Mouse (Mus musculus): ENCODE results near the gene Pakap.

The Pakap gene

DNA sequence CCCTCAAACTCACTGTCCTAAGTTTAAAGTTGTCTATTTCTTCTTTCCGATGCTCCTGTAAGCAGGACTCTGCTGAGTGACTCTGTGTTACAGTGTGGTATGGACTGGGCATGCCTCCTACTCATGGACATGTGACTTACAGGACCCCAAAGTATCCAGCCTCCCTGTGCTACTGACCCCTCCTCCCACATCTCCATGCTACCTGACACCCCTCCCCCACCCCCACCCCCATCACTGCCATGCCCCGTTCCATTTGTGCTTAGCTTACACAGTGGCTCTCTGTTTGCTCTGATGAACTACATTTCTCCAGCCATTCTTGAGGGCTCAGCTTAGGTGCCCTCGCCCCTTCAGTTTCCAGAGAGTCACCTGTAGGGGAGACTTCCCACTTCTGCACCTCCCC is 118.8 kb downstream of the Pakap start:
- no peak for DNase-seq (ENCODE audit: low read depth, low spot score)
- H3K36me3 ChIP-seq (ENCODE audit: control insufficient read depth, insufficient read depth, low read length, poor library complexity, severe bottlenecking): no peaks in the 10 kb centered on the region
- no peaks in the 10 kb centered on the region for H3K27me3 ChIP-seq (ENCODE audit: control insufficient read depth, insufficient read depth, low read length, poor library complexity, severe bottlenecking)

DNA sequence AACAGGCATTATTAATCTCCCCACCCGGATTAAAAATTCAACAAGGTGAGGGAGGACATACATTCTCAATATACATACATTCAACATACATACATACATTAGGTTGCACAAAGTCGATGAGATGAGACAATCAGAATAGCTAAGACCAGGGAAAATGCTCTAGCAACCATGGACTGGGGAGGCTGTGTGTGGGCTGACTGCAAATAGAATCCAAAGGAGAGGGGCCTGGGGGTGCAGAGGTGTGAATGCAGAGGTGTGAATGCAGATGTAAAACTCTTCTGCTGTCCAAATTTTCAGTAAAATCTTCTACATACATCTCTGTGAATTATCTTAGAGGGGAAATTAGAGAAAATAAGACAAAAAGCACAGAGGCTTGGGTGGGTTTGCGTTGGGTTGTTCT is 119.6 kb downstream of the Pakap start:
- no peak for DNase-seq (ENCODE audit: low read depth, low spot score)
- no peaks in the 10 kb centered on the region for H3K36me3 ChIP-seq (ENCODE audit: control insufficient read depth, insufficient read depth, low read length, poor library complexity, severe bottlenecking)

DNA sequence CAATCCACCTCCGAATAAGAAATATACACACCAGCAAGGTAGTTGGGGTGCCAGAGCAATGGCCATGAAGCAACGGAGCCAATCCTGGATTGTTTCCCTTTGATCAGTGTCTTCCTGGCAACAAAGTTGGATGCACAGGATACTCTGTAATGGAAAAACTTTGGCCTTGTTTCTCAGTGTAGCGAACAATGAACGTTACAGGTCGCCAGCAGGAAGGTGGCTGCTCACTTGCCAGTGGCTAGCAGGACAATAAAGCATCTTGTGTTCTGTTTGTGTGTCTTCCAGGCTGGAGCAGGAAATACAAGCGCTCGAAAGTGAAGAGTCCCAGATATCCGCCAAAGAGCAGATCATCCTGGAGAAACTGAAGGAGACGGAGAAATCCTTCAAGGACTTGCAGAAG is 120.2 kb downstream of the Pakap start:
- no peaks in the 10 kb centered on the region for H3K36me3 ChIP-seq (ENCODE audit: control insufficient read depth, insufficient read depth, low read length, poor library complexity, severe bottlenecking)
- no peaks in the 10 kb centered on the region for H3K27me3 ChIP-seq (ENCODE audit: control insufficient read depth, insufficient read depth, low read length, poor library complexity, severe bottlenecking)
- DNase-seq (ENCODE audit: low read depth, low spot score): no peak

More for the DNA sequence above, 119.6 kb downstream of the Pakap start:
- H3K27me3 ChIP-seq (ENCODE audit: control insufficient read depth, insufficient read depth, low read length, poor library complexity, severe bottlenecking): no peaks in the 10 kb centered on the region

DNA sequence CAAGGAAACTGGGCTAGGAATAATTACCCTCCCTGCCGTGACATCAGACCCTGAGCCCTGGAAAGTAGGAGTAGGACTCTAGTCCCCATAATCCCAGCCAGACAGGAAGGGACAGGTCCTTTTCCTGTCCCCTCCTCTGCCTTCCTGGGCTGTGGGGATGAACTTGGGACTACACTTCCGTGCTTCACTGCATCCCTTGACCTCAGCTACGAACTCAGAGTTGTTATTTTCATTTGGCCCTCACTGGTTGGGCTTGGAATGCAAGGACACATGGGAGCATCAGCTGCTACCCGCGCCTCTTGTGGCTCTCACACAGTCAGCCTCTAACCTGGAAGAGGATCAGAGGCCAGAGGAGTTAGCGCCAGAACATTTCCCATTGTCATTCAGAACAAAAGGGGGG is 122.0 kb downstream of the Pakap start:
- Histone ChIP-seq H3K36me3 (ENCODE audit: control insufficient read depth, insufficient read depth, low read length, poor library complexity, severe bottlenecking) (no peaks in the 10 kb centered on the region), H3K27me3 (ENCODE audit: control insufficient read depth, insufficient read depth, low read length, poor library complexity, severe bottlenecking) (no peaks in the 10 kb centered on the region)
- DNase-seq (ENCODE audit: low read depth, low spot score): no peak

DNA sequence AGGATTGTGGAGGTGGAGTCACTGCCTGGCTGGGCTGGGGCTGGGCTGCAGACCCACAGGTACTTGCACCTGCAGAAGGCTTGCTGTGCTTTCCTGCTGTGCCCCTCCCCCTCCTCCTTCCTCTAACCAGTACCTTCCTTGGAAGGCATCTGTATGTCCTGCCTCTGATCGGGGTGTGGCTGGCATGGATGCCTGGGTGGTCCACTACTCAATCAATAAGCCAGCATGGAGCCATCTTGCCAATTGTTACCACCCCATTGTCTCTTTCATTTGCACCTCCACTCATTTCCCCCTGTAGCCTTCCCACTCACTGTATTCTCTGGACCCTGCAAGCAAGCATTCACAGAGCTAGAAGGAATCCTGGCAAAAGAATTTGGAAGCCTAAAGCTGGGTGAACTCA is 122.8 kb downstream of the Pakap start:
- no peak for DNase-seq (ENCODE audit: low read depth, low spot score)
- no peaks in the 10 kb centered on the region for H3K27me3 ChIP-seq (ENCODE audit: control insufficient read depth, insufficient read depth, low read length, poor library complexity, severe bottlenecking)

DNA sequence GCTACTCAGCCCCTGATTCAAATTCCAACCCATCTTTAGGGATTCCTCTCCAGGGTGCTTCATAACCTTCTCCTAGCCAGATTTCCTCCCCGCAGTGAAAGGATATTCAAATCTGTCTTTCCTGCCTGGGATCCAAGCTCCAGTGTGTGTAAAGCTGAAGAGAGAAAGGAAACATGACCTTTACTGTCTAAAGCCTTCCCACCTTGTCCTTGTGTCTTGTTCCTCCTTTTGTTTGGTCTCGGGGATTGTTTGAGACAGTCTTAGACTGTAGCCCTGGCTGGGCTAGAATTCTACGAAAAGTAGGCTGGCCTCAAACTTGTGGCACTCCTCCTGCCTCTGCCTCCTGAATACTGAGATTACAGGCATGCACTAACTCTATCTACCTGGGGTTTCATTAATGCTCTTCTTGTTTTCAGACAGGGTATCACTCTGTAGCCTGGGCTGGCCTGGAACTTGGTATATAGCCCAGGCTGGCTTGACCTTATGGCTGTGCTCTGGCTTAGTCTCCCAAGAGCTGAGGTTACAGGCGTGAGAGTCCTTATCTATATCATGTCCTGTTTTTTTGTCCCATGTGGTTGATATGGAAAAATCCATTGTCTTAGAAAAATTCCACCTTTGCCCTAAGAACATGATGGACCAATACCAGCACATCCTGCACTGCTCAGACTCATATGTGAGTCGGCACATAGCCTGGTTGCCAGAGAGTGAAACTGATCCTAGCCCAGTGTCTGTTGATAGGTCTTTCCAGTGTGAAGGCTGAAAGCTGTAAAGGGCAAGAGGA is 126.6 kb downstream of the Pakap start:
- Histone ChIP-seq H3K36me3 (ENCODE audit: control insufficient read depth, insufficient read depth, low read length, poor library complexity, severe bottlenecking) (no peaks in the 10 kb centered on the region), H3K27me3 (ENCODE audit: control insufficient read depth, insufficient read depth, low read length, poor library complexity, severe bottlenecking) (no peaks in the 10 kb centered on the region)
- DNase-seq (ENCODE audit: low read depth, low spot score): no peak

More for the DNA sequence above, 122.8 kb downstream of the Pakap start:
- H3K36me3 ChIP-seq (ENCODE audit: control insufficient read depth, insufficient read depth, low read length, poor library complexity, severe bottlenecking): no peaks in the 10 kb centered on the region

DNA sequence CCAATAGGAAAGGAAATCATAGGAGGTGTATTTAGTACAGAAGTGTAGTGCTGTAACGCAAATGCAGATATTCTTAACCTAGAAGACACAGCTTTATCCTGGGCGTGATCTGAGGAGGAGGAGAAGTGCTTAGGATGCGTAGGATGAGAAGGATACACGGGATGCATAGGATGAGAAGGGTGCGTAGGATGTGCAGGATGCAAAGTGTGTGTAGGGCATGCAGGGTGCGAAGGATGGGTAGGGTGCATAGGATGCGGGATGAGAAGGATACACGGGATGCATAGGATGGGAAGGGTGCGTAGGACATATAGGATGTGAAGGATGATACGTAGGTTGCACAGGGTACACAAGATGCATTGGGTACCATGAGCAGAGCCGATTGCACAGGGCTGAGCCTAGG is 129.0 kb downstream of the Pakap start:
- DNase-seq (ENCODE audit: low read depth, low spot score): no peak
- H3K27me3 ChIP-seq (ENCODE audit: control insufficient read depth, insufficient read depth, low read length, poor library complexity, severe bottlenecking): no peaks in the 10 kb centered on the region
- no peaks in the 10 kb centered on the region for H3K36me3 ChIP-seq (ENCODE audit: control insufficient read depth, insufficient read depth, low read length, poor library complexity, severe bottlenecking)

DNA sequence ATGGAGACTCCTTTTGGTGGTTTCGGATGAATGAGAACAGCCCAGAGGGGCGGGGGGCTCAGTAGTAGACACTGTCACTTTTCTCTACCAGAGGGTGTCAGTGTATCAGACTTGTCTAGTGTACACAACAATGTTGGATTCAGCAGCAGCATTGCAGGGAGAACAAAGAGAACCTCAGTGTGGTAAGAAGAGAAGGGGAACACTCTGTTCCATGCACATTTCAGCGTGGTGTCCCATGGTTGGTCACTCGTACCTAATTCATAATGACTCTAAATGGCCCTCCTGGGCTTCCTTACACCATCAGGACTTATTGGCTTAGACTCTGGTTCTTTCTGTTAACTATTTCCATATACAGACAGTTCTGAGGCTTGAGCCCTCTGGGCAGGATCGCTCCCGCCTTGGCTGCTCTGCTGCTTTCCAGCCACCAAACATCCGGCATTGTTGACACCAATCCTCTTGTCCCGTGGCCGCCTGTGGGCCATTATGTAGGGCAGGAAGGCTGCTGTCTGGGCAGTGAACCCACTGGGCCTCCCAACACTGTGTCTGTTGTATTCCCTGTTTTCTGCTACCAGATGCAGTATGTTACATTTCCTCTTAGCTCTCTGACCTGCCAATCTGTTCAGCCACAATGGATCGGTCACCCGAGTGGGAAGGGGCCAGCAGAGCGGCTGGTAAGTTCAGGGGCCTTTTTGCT is 130.1 kb downstream of the Pakap start:
- Histone ChIP-seq H3K36me3 (ENCODE audit: control insufficient read depth, insufficient read depth, low read length, poor library complexity, severe bottlenecking) (no peaks in the 10 kb centered on the region), H3K27me3 (ENCODE audit: control insufficient read depth, insufficient read depth, low read length, poor library complexity, severe bottlenecking) (no peaks in the 10 kb centered on the region)
- DNase-seq (ENCODE audit: low read depth, low spot score): no peak

DNA sequence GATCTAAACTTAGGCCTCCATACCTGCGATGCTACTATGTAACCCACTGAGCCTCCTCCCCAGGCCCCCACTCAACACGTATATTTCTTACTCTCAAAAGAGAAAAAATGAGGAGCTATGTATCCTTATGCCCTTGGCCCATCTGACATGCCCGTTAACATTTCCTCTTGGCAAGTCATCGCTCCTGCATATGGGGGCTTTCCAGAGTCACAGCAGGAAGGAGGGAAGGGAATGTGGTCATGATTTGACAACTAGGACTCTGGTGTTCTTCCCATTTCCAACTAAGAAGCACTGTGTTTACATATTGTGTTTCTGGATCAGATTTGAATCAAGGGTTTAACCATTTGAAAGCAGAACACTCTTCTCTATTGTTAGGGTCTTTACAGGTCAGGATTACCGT is 133.6 kb downstream of the Pakap start:
- Histone ChIP-seq H3K27me3 (ENCODE audit: control insufficient read depth, insufficient read depth, low read length, poor library complexity, severe bottlenecking) (no peaks in the 10 kb centered on the region), H3K36me3 (ENCODE audit: control insufficient read depth, insufficient read depth, low read length, poor library complexity, severe bottlenecking) (no peaks in the 10 kb centered on the region)
- DNase-seq (ENCODE audit: low read depth, low spot score): no peak

DNA sequence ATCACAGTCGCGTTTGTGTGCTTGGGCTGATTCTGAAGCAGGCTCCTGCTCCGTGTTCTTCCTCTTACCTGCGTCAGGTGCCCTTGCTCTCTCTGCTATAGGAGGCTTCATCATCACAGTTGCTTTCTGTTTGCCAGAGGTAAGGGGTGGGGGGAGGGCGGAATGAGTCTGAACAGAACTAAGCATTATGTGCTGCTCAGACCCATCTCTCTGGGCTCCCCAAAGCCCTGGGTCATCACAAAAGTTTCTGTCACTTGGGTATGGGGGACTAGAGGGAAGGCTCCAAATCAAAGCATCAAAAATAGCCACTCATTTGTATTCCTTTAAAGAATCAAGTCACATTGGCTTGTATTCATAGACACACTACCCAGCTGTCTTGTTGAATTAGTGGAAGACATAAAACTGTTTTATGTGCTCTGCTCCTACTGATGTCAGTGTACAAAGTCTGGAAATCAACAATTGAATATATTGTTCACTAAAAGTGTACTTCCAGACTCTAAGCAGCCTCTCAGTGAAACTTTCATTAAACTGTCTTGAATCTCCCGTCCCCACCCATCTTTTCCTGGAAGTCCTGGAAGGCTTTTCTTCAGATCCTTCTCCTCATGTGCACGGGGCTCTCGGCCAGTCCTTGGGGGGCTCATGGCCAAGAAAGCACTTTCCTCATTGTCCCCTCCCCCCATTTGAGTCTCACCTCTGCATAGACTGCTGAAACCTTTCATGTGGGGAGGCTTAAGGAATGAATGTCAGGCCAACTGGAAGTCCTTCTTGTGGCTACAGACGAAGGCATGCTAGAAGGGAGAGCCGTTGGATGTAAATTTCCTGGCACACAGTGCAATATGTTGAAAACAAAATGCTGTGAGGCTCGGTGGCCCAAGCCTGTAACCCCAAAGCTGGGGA is 135.8 kb downstream of the Pakap start:
- DNase-seq (ENCODE audit: low read depth, low spot score): no peak
- no peaks in the 10 kb centered on the region for H3K36me3 ChIP-seq (ENCODE audit: control insufficient read depth, insufficient read depth, low read length, poor library complexity, severe bottlenecking)
- H3K27me3 ChIP-seq (ENCODE audit: control insufficient read depth, insufficient read depth, low read length, poor library complexity, severe bottlenecking): no peaks in the 10 kb centered on the region

DNA sequence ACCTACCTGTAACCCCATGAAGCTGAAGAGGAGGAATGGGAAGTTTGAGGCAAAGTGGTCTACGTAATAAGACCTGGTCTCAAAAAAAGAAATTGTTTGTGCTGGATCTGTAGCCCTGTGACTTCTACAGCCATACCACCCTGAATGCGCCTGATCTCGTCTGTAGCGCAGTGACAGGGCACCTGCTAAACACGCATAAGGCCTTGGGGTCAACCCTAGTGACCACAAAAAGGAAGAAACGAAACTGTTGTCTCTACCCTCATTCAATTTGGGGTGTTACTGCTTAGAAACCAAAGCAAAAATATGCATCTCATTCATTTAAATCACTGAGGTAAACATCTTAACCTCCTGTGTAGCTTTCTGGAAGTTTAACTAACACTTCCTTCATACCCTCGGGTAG is 136.6 kb downstream of the Pakap start:
- peak; percentile 82 for DNase-seq (ENCODE audit: low read depth, low spot score)
- H3K36me3 ChIP-seq (ENCODE audit: control insufficient read depth, insufficient read depth, low read length, poor library complexity, severe bottlenecking): no peaks in the 10 kb centered on the region
- no peaks in the 10 kb centered on the region for H3K27me3 ChIP-seq (ENCODE audit: control insufficient read depth, insufficient read depth, low read length, poor library complexity, severe bottlenecking)

DNA sequence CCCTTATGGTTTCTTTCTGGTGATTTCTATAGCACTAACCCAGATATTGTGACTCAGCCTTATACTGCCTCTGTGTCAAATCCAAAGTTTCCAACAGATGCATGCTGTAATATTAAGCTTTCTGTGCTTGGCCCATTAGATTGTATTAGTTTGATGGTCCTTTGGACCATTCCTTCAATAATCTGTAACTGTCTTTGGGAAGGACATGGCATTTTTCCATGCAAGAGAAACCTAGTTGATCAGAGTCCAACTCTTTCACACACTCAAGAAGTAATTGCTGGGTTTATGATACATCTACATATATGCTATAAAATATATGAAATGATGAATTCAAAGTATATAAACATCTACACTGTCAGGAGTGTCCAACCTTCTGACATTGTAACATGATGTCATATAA is 147.9 kb downstream of the Pakap start:
- no peaks in the 10 kb centered on the region for H3K36me3 ChIP-seq (ENCODE audit: control insufficient read depth, insufficient read depth, low read length, poor library complexity, severe bottlenecking)
- H3K27me3 ChIP-seq (ENCODE audit: control insufficient read depth, insufficient read depth, low read length, poor library complexity, severe bottlenecking): no peaks in the 10 kb centered on the region
- no peak for DNase-seq (ENCODE audit: low read depth, low spot score)

DNA sequence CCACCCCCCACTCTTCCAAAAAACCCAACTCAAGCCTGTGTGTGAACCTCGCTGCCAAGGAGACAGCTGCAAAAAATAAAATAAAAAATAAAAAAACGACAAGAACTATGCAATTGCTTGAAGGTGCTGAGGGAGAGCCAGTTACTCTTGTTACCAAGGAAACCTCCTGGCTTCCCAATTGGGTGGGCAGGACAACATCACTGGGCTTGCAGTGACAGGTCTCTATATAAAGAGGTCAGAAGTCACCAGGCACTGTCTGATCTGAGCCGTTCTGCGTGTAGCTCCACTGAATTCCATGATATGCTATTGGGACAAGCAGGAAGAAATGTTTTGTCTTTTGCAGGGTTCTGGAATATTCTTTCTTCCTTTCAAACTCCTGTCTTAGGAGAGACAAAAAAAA is 148.8 kb downstream of the Pakap start:
- DNase-seq (ENCODE audit: low read depth, low spot score): no peak
- Histone ChIP-seq H3K27me3 (ENCODE audit: control insufficient read depth, insufficient read depth, low read length, poor library complexity, severe bottlenecking) (no peaks in the 10 kb centered on the region), H3K36me3 (ENCODE audit: control insufficient read depth, insufficient read depth, low read length, poor library complexity, severe bottlenecking) (no peaks in the 10 kb centered on the region)

DNA sequence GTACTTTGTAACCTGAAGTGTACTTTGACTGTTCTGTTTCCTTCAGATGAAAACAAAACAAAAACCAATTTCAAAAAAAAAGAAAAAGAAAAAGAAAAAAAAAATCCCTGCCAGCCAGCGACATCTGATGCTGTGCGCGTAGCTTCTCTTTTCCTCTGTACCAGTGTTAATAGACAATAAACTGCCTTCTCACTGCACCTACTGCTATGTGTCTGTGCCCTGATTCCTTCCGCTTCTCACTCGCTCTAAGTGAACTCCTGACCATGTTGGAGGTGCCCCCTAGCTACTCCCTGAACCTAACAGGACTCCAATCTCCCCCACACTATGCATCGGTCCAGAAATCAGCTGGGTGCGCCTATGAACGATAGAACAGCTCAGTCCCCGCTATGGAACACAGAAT is 149.4 kb downstream of the Pakap start, which contains the start of gene Akap2:
Akap2 (plus strand) TSS at position 304 of the 400 bp plus-strand sequence.
- no peak for DNase-seq (ENCODE audit: low read depth, low spot score)
- H3K36me3 ChIP-seq (ENCODE audit: control insufficient read depth, insufficient read depth, low read length, poor library complexity, severe bottlenecking): no peaks in the 10 kb centered on the region
- no peaks in the 10 kb centered on the region for H3K27me3 ChIP-seq (ENCODE audit: control insufficient read depth, insufficient read depth, low read length, poor library complexity, severe bottlenecking)

DNA sequence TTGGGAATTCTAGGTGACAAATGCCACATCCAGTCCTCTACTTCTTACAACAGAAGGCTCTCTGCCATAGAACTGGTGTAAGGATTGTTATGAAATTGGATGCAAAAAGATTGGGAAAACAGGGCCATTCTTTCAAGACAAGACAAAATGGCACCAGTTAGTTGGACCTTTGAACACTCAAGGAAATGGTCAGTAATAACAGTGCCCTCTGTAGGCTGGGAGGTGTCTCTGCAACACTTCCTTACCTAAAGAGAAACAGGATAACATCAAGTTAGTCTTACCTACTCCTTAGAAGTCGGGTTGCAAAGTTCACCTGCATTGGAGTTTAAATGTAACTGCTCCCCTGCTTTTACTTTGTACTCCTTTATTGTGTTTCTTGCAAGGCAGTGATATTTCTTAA is 151.4 kb downstream of the Pakap start:
- DNase-seq (ENCODE audit: low read depth, low spot score): peak; percentile 16
- Histone ChIP-seq H3K36me3 (ENCODE audit: control insufficient read depth, insufficient read depth, low read length, poor library complexity, severe bottlenecking) (no peaks in the 10 kb centered on the region), H3K27me3 (ENCODE audit: control insufficient read depth, insufficient read depth, low read length, poor library complexity, severe bottlenecking) (no peaks in the 10 kb centered on the region)

Measured in splenic B cell, adult 2 months (primary cell).